Mouse (Mus musculus): ENCODE results near the gene Mipol1.

- TF ChIP-seq GATA1 (IDR thresholded peaks at IDR 0.05; ENCODE audit: borderline replicate concordance, low read length), result no peak
- no peak for TF ChIP-seq FLI1 (IDR thresholded peaks at IDR 0.05; ENCODE audit: low read length)
Measured at GRCm38 (mm10) chr12:57281155-57282114, 51.2 kb downstream of the Mipol1 start.
